Mouse (Mus musculus) cerebellum, adult (tissue): ENCODE measurements around the gene Grb7.
A peak's percentile ranks its signal among the peaks of the same experiment; 100 is the strongest.

ENCODE experiments used
- ATAC-seq: cut with Nextera tagmentation; 2 replicates; pipeline ENCODE4 v1.9.2; 2017; ENCODE audit warnings: mild to moderate bottlenecking, moderate library complexity, mixed read lengths; ENCODE audit not compliant: insufficient number of reproducible peaks, low FRiP score, low TSS enrichment

Gene Grb7

GRCm38 (mm10) chr11:98446213-98446561 is at the start of gene Grb7:
Grb7 (plus strand) TSS chr11:98446394.
- ATAC-seq = no peak

DNA sequence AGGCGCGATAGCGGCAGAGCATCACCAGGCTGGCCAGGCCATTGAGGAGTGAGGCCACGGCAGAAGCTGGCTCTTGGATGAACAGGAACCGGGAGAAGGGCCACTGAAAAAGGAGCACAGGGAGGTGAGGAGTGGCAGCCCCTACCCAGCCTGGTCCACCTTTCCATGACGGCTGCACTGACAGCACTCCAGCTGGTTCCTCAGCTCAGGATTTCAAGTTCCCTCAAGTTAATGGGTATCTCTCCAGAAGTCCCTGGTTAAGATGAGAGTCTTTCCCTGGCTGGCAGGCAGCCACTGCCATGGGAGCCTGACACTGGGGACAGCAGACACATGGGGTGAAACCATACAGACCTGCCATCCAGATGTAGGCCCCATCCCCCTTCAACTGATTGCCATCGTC is 48.2 kb upstream of the Grb7 start:
- no peak for ATAC-seq

GRCm38 (mm10) chr11:98400161-98400726 is 46.0 kb upstream of the Grb7 start, which contains the start of gene Pgap3:
Pgap3 (minus strand) TSS chr11:98400490.
- peak; percentile 85 for ATAC-seq

DNA sequence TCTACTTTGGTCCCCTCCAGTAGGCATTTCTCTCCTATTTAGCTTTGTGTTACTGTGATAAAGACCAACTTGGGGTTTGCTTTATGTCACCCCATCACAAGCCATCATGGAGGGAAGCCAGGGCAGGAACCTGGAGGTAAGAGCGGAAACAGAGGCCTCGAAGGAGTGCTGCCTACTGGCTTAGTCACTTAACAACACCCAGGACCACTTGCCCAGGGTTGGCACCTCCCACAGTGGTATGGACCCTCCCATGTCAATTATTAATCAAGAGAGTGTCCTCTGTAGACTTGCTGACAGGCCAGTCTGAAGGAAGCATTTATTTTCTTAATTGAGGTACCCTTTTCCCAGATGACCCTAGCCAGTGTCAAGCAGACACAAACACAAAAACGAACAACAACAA is 45.4 kb upstream of the Grb7 start:
- ATAC-seq = no peak

- ATAC-seq = no peak
Measured at GRCm38 (mm10) chr11:98406621-98407020, 39.6 kb upstream of the Grb7 start.

GRCm38 (mm10) chr11:98408872-98409271 is 37.3 kb upstream of the Grb7 start:
- no peak for ATAC-seq

DNA sequence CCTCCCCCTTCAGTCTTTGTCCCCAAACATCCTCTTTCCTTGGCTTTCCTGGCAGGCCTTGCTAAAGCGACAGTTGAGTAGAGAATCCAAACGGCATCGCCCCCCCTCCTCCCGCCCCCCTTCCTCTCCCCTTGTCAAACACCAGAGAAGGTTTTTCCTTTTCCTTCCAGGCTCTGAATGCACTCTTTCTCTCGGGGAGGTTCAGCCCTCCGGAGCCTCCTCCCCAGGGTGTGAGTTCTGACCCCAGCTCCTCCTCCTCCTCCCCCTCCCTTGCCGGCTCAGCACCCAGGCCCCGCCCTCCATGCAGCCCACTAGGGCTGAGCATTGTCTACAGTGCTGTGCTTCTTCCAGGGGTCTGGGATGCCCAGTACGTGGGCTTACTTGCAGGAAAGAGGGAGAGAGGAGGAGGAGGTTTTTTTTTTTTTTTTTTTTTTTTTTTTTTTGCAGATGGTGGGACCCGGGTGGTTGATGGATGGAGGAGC is 36.8 kb upstream of the Grb7 start:
- no peak for ATAC-seq

DNA sequence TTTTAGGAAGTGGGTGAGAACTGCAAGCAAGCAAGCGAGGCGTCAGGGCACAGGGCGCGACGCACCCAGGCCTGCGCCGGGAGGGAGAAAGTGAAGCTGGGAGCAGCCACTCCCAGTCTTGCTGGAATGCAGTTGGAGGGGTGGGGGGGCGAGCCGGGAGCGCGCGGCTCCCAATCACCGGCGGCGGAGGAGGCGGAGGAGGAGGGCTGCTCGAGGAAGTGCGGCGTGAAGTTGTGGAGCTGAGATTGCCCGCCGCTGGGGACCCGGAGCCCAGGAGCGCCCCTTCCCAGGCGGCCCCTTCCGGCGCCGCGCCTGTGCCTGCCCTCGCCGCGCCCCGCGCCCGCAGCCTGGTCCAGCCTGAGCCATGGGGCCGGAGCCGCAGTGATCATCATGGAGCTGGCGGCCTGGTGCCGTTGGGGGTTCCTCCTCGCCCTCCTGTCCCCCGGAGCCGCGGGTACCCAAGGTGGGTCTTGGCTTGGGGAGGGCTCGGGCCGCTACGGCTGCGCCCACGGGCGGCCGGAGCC is 33.9 kb upstream of the Grb7 start, which contains the start of gene Erbb2:
Erbb2 (plus strand) TSS at position 198 of the 524 bp plus-strand sequence.
- ATAC-seq = no peak

- ATAC-seq = no peak
Measured at GRCm38 (mm10) chr11:98412797-98413301, 33.3 kb upstream of the Grb7 start.

- no peak for ATAC-seq
Measured at GRCm38 (mm10) chr11:98413731-98414130, 32.5 kb upstream of the Grb7 start.

DNA sequence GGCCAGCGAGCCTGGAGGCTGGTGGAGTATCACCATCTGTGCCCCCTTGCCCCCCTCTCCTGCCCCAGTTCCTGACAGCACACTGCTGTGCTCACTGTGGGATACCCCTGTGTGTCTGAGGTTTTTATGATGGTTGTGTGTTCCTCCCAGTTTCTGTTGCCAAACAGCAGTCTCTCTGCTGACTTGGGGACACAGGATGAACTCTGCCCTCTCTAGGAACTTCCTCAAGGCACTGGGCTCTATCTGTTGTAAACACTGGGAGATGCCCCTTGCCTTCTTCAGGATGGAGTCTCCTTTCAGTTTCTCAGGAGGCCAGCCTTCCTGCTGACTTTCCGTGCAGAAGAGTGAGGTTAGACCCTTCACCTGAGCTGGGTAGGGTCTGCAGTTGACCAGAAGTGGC is 32.0 kb upstream of the Grb7 start:
- ATAC-seq = no peak

GRCm38 (mm10) chr11:98417074-98417473 is 29.1 kb upstream of the Grb7 start:
- no peak for ATAC-seq

- no peak for ATAC-seq
Measured at GRCm38 (mm10) chr11:98418273-98418672, 27.9 kb upstream of the Grb7 start.

DNA sequence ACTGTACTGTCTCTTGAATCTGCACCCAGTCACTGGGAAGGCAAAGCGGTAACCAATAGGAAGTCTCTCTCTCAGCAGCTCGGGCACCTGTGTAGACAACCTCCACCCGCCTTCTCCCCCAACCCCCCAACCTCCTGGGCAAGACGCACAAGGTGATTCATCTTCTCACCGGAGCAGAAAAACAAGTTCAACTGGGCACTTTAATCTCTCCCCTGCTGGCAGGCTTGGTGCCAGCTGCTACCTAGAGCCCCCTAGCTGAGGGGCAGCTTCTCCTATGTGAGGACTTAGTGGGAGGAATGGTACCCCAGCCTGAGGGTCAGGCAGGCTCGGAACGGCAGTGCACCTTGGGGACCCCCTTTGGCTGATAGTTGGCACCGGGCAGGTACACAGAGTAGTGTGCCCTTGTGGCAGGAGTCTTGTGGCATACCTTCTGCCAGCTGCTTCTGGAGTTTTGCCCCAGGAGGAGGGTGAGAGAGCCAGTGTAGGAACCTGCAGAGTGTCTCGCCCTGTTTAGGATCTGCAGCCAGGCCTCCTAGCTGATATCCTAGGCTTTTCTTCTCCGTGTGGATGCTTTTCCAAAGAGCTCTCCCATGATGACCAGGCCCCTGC is 27.2 kb upstream of the Grb7 start:
- ATAC-seq = no peak

GRCm38 (mm10) chr11:98426592-98426991 is 19.6 kb upstream of the Grb7 start:
- ATAC-seq = no peak

GRCm38 (mm10) chr11:98428436-98428835 is 17.8 kb upstream of the Grb7 start:
- ATAC-seq = no peak

DNA sequence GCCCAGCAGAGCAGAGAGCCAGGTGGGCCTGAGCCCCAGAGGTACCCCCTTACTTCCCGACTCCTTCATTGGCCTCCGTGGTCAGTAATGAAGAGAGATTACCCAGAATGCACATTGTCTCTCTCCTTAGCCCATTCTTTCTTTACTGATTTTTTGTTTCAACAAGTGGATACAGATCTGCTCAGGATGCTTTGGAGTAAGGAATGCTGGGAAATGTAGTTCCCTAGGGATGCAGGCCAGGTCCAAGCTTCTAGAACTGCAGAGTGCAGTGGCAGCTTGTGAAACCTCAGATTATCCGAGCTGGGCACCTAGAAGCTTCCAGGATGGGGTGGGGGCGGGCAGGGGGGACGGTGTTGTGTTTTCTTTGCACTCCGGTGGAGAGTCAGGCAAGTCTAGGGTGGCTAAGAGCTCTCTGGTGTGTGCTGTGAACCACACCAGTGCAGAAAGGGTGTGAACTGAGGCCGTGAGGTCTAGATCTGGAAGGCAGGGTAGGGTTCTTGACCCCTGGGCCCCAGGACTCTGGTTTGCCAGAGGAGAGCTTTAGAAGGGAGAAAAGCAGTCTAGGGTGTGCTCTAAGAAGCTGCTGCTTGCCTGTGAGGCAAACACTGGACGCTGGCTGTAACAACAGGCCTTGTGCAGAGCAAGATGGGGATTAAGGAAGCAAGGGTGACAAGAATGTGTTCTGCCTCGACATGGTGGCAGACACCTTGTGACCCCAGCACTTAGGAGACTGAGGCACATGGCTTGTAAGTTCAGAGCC is 14.3 kb upstream of the Grb7 start:
- no peak for ATAC-seq

DNA sequence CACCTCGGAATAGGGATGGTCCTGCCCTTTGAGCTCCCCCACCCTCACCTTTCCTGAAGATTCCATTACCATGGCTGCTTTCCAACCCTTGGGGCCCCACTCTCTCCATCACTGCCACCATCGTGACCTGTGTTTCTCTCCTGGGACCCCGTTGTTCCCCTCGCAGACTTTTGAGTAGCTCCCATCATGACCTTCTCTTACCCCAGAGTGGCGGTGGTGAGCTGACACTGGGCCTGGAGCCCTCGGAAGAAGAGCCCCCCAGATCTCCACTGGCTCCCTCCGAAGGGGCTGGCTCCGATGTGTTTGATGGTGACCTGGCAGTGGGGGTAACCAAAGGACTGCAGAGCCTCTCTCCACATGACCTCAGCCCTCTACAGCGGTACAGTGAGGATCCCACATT is 10.5 kb upstream of the Grb7 start:
- no peak for ATAC-seq

GRCm38 (mm10) chr11:98437441-98437840 is 8.8 kb upstream of the Grb7 start:
- ATAC-seq = no peak

DNA sequence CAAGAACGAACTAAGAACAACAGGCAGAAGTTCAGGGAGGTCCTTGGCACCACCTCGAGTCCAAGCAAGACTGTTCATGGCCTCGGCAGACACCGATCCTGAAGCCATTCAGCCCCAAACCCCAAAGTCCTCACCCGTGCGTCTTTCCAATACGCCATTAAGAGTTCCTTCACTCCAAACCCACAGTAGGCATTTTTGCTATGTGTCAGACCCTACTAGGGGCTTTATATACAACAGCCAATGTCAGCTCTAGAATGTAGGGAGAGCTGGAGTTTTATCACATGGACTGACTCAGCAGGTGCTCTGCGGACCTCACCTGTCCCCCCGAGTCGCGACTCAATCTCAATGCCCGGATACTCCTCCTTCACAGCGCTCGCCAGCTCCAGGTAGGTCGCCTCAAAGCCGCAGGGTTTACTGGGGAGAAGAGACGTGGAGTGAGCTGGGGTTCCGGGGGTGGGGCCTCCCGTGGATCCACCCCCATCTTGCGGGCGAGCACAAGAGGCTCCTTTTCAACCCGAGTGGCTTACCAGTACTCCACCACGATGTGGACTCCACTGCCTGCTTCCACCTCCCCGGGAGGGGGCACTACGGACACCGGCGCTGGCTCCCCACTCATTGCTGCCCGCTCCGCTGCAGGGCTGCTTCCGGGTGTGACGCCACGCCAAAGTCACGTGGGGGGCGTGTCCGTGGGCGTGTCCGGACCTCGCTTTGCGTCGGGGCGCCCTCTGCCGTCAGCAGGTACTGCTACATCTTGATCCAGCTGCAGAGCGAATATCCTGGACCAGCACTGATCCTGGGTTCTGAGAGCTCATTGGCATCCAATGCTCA is 7.6 kb upstream of the Grb7 start, which contains the start of gene Mien1:
Mien1 (minus strand) TSS at position 661 of the 828 bp plus-strand sequence.
- peak; percentile 91; the same call in 1 of the 2 replicates for ATAC-seq
